Mouse (Mus musculus): Measurements from ENCODE around the gene Kcnmb1.

Kcnmb1 gene

GRCm38 (mm10) chr11:33962688-33963407, at the start of gene Kcnmb1:
Kcnmb1 (plus strand) TSS chr11:33963013.
- DNase-seq (ENCODE audit: low spot score in 2 of 2): no peak

DNA sequence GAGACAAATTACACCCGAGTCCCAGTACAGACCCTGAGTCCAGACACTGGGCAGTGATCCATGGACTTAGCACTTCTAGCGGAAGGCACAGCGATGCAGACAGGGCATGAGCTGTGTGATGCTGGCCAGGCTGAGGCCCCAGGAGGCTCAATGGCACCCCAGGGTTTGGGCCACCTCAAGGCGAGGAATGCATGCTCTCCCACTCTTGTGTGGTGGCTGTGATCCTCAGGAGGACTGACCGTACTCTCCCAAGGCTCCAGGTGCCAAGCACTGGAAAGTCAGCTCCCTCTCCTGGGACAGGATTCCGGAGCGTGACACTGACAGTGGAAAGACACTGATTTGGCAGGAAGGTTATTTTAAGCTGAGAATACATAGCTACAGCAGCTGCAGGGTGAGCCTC, 49.8 kb upstream of the Kcnmb1 start:
- DNase-seq (ENCODE audit: low spot score in 2 of 2): no peak

DNA sequence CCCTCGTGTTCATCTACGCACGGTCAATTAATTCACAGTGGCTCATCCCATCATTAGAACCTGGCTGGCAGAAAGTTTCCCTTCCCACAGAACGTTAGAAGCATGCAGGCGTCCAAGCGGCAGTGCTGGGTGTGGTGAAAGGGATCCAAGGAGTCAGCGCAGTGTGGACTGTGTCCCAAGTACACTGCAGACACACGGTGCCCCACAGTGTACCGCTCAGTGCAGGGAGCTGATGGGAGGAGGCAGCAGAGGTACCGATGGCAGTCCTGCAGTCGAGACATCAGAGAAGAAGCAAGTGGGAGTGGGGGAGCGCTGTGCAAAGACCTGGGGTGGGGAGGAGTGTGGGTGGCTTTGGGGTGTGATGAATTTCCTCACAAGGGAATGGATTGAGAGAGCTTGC, 48.6 kb upstream of the Kcnmb1 start:
- no peak for DNase-seq (ENCODE audit: low spot score in 2 of 2)

DNA sequence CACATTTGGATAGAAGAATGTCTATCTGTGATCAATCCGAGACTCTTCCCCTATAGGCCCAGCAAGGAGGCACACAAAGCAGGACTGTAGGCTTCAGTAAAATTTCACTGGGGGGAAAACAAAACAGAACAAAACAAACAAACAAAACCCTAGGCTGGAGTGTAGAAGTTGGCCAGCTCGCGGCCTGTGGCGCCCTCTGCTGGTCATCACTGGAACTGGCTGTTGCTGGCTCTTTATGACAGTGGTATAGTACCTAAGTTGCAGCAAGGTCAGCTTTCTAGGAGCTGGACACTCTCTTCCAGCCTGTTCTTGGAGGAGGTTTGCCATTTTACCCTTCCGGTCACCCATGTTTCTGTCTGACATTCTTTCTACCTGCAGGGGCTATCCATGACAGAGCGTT, 45.2 kb upstream of the Kcnmb1 start:
- DNase-seq (ENCODE audit: low spot score in 2 of 2): peak; percentile 50 to 79

GRCm38 (mm10) chr11:33918424-33918823, 44.4 kb upstream of the Kcnmb1 start:
- DNase-seq (ENCODE audit: low spot score in 2 of 2): no peak

- no peak for DNase-seq (ENCODE audit: low spot score in 2 of 2)
These were observed 43.0 kb upstream of the Kcnmb1 start for GRCm38 (mm10) chr11:33919826-33920225.

- DNase-seq (ENCODE audit: low spot score in 2 of 2): no peak
These were observed 41.4 kb upstream of the Kcnmb1 start for GRCm38 (mm10) chr11:33921451-33921850.

- no peak for DNase-seq (ENCODE audit: low spot score in 2 of 2)
These were observed 39.8 kb upstream of the Kcnmb1 start for GRCm38 (mm10) chr11:33923031-33923430.

DNA sequence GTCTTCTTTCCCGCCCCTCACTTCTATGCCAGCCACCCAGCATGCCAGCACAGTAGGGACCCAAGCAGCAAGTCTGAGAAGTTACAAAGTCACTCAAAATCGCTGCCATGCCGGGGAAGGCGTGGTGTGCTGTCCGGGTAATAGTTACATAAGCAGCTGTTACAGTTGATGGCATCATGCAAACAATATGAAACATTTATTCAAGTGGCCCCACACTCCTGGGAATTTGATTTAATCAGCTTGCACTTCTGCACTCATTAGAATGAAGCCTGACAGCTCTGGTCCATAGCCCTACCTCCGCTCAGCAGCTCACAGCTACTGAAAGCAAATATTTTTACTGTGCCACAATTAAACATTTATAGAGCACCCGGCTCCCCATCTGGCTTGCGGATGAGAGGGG, 37.0 kb upstream of the Kcnmb1 start:
- no peak for DNase-seq (ENCODE audit: low spot score in 2 of 2)

DNA sequence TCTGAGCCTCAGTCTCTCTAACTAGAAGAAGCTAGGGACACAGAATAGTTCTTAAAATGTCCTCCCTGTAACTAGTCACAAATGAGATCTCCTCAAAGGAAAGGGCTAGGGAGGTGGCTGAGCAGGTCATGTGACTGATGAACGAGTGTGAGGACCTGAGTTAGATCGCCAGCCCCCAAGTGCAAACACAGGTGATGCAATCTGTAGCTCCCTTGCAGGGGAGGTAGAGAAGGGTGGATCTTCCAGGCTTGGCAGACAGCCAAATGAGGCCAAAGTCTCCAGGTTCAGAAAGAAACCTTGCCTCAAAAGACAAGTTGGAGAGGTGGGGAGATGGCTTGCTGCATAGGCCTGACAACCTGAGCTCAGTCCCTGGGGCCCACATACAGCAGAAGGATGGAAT, 36.3 kb upstream of the Kcnmb1 start:
- DNase-seq (ENCODE audit: low spot score in 2 of 2): no peak

DNA sequence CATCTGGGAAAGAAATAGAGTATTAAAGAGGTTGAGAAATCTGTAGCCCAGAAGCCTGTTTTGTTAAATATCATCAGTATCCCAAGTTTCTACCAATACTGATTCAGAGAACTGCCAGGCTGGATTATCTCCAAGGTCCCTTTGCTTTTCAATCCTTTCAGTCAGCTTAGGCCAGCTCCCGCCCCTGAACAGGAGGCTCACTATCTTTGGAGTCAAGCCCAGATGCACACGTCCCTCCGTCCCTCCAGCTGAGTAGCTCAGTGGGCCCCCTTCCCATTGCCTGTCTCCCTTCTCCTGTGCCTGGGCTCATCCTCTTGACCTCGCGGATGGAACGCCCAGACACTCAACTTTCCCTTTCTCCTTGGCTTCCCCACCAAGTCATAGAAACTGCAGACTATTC, 35.5 kb upstream of the Kcnmb1 start:
- DNase-seq (ENCODE audit: low spot score in 2 of 2): no peak

DNA sequence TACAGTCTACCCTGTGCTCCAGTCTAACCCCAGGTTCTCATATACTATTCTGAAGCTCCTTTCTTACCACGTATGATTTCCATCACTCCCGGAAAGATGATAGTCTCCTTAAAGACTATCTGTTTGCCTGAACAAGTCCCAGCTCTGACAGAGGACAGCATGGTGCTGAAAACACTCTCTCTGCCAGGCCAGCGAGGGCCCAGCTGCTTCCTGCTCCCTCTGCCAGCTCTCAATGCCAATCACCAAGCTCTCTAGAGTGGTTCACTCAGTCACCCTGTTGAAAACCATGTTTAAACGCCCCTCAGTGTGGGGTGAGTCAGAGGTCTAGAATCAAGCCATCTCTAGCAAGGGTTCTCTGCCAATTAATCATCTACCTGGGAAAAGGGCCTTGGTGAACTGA, 35.0 kb upstream of the Kcnmb1 start:
- no peak for DNase-seq (ENCODE audit: low spot score in 2 of 2)

GRCm38 (mm10) chr11:33928658-33929057, 34.2 kb upstream of the Kcnmb1 start:
- DNase-seq (ENCODE audit: low spot score in 2 of 2): no peak

- DNase-seq (ENCODE audit: low spot score in 2 of 2): no peak
These were observed 33.4 kb upstream of the Kcnmb1 start for GRCm38 (mm10) chr11:33929412-33929811.

DNA sequence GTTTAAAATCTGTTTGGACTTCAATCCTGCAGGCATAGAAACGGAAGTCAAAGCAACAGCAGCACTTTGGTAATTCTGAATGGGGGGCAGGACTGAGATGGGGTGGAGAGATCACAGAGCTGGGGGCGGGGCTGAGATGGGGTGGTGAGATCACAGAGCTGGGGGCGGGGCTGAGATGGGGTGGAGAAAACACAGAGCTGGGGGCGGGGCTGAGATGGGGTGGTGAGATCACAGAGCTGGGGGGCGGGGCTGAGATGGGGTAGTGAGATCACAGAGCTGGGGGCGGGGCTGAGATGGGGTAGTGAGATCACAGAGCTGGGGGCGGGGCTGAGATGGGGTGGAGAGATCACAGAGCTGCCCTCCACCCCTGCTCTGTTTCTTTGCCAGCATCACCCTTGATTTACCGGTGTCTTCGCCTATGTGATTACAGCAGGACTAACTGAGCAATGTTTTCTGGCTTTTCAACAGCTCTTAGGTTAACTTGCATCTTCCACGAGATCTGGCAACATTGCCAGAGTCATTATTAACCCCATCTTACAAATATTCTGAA, 30.9 kb upstream of the Kcnmb1 start:
- DNase-seq (ENCODE audit: low spot score in 2 of 2): no peak

DNA sequence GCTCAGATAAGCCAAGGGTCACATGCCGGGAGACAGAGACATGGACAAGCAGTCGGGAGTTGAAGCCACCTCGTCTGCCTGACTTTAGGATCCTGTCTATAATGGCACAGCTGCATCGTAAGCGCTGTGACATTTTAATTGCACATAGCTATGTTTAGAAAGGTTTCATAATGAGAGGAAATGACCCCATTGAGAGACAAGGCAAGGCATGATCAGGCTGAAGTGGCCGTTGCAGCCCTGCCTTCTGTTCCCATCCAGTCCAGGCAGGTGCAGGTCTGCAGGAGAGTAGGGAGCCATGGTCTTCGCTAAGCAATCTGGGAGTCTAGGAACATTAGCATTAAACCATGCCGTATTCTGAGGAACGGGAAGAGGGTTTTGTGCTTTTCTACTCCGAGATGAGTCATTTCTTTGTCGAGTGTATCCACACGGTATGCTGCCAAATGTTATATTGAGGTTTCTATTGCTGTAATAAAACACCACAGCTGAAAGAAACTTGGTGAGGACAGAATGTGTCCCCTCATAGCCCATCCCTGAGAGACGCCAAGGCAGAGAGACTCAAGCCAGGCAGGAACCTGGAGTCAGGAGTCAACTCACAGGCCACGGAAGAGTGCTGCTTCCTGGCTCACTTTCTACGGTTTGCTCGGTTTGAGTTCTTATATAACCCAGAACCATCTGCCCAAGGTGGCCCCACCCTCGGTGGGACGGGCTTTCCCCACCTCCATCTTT, 30.3 kb upstream of the Kcnmb1 start:
- no peak for DNase-seq (ENCODE audit: low spot score in 2 of 2)

GRCm38 (mm10) chr11:33934286-33934685, 28.5 kb upstream of the Kcnmb1 start:
- DNase-seq (ENCODE audit: low spot score in 2 of 2): no peak

DNA sequence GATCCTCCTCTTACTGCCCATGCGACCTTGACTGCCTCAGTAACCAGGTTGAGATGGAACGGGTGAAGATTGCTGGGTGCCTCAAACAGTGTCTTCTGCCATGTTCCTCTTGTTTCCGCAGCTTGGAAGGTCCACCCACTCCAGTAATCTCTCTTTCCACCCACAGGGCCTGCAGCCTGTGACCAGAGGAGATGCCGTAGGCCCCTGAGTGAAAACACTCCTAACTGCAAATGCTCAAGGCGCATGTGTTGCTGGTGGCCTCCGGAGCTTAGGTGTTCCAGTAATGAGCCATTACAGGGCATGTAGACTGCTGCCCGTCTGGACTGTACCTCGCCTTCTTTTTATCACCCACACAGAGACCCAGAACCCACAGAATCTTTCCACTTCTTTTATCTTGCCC, 25.2 kb upstream of the Kcnmb1 start:
- DNase-seq (ENCODE audit: low spot score in 2 of 2): no peak

GRCm38 (mm10) chr11:33938561-33939274, 24.1 kb upstream of the Kcnmb1 start:
- no peak for DNase-seq (ENCODE audit: low spot score in 2 of 2)

- no peak for DNase-seq (ENCODE audit: low spot score in 2 of 2)
These were observed 23.2 kb upstream of the Kcnmb1 start for GRCm38 (mm10) chr11:33939456-33940113.

- DNase-seq (ENCODE audit: low spot score in 2 of 2): no peak
These were observed 19.2 kb upstream of the Kcnmb1 start for GRCm38 (mm10) chr11:33943565-33943964.

Measured in frontal cortex, postnatal 14 days (tissue).